Mouse (Mus musculus): Measurements from ENCODE around the gene Pnpo.

The Pnpo gene

DNA sequence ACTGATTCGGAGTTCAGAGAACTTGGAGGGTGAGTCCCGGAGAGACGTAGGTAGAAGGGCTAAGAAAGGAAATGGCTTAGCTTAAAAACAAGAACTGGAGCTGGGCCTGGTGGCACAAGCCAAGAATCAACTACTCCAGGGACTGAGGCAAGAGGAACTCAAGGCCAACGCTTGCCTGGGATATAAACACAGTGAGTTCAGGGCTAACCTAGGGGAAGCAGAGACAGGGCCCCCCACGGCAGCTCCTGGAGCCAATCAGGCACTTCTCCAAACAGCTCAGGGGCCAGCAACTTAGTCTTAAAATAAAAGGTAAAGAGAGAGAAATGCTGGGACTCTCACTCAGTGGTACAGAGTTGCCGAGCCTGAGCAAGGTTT, 5.4 kb downstream of the Pnpo start:
- in situ Hi-C loops (cut with MseI, MboI), result no loop called here

DNA sequence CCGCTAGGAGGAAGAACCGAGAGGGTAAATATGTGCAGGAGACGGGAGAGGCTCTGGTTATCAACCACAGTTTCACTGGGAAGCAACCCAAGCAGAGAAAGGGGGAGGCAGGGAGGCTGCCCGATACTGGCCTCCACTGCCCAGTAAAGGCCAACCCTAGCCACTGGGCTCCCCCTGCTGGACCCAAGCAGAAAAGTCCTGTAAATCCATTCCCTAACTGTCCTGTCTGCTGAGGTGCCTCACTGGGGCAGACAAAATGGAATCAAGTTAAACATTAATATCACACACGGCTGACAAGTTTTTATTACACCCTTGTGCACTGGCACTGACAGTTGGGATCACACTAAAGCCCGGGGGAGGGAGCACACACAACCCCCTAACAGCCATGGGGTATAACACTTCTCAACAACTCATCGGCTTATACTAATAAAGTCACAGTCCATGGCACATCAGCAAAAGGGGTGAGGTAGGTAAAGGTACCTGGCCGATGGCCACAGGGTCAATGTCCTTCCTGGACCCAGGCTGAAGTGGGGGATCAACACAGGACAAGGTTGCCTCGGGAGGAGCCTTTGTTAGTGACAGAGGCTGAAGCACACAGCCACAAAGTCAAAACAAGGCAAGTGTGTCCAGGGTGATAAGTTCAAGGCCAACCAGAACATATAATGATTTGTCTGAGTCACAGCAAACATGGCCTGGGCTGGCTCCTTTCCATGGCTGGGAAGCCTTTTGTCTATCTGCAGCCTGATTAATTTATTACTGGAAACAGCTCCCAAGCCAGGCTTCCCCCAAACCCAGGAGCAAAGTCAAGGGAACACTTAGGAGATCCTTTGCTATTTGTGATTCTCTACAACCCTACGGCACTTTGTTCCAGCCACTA, 6.0 kb downstream of the Pnpo start:
- in situ Hi-C loops (cut with MseI, MboI), result no loop called here

DNA sequence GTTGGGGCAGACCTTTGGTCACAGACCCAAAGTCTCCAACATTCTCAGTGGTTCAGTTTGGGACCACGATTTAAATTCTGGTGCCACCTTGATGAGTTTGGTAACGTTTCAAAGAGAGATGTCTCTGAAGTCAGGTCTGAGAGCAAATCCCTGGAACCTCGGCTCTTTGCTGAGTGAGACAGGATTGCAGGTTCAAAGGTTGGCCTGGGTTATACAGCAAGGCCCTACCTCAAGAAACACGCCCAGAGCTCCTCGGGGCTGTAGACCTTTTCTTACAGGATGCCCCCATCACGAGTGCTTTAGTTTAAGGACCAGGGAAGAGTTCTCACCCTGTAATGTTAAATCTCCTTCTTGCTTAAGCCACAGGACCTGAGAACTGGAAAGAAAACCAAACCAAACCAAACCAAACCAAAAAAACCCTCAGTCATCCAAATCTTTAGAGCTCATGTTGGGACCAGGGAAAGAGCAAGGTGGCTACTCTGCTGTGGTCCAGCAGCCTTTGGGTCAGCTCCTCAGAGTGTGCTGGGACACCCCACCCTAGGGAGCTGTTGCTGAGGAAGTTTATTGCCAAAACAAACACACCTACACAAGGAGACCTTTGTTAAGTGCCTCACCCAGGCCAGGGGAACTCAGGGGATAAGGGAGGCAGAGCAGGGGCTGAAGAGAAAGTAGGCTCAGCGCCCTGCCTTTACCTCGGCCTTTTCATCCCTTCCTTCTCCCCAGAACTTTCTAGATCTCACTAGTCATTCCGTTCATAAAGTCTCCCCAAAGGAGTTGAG, 7.7 kb downstream of the Pnpo start:
- in situ Hi-C loops (cut with MseI, MboI), result no loop called here

DNA sequence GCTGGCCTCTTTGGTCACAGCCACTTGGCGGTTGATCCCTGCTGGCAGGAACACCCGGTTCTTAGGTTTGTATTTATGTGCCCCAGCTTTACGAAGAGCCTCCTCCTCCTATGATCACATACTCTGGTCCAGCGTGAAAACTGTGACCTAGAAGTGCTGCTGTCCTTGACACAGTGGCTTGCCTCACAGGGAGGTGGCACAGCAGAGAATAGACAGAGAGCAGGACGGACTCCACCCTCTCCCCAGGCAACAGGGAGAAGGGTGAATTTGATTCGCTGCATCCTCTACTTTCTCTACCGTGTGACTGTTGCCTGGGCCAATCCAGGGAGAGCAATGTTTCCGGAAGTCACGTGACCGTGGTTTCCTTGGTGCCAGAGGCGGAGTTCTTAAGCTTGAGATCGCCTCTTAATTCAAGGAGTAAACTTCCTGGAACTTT, 8.8 kb downstream of the Pnpo start:
- in situ Hi-C loops (cut with MseI, MboI), result no loop called here

DNA sequence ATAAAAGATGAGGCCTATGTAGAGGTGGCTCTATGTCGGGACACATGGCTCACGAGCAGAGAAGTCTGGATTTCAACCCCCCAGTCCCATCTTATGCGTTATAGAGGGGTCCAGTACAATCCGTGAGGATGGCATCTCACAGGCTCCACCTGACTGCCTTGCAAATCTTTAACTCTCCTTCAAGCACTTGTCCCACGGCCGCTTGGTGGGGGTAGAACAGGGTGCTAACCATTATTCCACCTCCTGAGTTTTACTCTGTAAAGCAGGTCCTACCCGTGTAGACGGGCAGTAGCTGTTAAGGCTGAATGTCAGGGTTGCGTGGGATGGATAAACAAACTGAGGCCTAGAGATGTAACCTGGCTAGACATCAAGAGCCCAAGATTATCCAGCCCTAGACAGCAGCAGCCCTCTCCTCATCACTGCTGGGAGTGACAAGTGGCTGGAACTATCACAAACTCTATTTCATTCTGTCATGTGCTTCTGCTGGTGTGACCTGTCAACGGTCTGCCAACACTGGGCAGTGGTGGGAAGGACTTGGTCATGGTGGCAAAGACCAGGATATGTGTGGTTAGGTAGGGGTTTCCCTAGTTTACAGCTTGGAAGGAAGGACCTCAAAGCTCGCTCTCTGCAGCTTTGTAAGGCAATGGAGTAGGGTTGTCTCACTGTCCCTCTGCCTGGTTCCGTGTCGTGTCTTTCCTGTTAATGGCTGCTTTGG, 10.1 kb downstream of the Pnpo start:
- in situ Hi-C loops (cut with MseI, MboI), result no loop called here

DNA sequence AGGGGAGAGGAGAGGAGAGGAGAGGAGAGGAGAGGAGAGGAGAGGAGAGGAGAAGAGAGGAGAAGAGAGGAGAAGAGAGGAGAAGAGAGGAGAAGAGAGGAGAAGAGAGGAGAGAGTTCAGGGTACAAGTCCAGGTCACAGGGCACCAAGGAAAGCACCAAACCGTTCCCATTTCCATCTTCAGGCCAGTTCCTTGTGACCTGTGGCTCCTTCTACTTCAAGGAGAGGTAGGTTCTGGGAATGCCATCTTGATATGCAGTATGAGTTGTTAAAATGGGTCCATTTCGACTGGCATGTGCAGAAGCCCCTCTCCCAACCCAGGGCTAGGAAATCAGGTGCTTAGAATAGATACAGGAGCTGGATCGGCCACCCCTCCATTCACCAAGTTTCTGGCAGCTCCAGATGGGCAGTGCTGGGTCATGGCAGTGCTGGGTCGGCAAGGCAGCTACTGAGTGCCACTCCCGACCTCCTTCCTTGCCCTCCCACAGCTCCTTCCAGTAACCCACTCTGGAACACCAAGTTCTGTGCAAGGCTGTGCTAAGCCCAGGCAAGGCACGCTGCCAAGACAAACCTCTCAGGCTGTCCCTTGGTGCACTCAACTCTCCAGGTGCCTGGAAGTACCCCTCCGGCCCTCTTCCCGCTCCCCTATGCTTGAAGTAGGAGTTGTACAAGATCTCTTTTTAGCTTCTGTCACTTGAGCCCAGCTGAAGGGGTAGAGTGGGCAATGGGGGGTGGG, 12.3 kb downstream of the Pnpo start:
- in situ Hi-C loops (cut with MseI, MboI), result no loop called here

DNA sequence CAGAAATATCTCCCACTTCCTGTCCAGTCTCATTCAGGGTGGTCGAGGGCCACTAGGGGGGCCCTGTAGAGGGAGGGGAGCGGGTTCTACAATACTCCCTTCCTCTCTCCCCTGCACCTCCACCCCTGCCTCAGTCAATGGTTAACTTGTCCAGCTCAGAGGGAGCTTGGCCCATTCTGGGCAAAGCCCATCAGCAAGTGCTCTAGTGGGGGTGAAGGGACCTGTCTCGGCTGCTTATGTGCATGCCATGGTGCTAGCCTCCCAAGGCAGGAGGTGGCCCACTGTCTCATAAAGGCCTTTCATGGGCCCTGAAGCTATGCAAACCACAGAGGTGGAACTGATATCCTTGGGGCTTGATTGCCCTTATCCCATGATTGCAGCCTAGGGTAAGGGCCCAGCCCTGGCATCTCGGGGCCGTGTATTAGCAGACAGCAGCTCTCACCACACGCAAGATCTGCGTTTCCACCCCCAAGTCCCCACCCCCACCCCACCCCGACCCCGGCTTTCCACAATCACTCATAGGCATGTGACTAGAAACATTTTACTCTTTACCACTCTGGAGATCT, 13.9 kb downstream of the Pnpo start:
- in situ Hi-C loops (cut with MseI, MboI), result no loop called here

DNA sequence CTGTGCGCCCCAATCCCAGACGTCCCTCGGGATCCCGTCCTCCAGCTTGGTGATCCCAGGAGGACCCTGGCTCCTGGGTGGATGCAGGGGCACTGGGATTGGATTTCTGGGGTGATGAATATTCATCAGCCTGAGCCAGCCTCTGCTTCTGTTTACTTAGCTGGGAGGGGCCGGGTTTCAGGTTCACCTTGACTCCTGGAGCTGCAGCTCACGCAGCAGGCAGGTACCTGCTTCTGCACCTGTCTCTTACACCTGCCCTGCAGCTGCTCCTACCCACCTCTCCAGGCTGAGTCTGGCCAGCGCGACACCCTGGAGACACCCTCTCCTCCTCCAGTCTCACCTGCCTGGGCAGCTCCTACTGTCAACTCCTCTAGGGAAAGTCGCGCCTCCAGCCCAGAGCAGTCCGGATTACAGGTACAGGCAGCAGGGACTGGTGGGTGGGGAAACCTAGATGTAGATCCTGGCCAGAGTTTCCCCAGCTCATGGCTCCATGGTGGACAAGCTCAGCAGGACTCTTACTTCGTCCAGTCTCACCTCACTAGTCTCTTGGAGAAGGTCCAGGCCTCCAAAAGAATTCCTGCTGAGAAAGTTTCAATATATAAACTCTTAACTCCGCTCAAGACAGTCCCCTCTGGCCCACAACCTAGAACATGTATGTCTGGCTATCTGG, 14.6 kb downstream of the Pnpo start:
- in situ Hi-C loops (cut with MseI, MboI), result no loop called here

DNA sequence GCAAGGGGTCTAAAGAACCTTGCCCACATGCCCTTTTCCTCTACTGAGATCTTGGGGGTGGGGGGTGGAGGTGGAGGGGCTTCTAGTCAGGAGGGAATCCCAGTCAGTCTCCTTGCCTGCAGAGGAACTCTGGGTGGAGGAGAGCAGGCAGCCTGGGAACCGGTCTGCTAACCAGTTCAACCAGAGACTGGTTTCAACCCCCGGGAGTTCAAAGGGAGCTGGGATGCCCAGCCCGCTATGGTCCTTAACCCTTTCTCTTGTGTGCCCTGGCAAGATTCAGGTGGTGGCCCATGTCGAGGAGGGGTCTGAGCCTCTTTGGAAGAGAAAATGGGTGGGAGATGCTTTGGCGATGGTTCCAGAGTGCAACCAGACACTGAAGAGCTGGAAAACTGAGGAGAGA, 15.1 kb downstream of the Pnpo start:
- in situ Hi-C loops (cut with MseI, MboI), result no loop called here

DNA sequence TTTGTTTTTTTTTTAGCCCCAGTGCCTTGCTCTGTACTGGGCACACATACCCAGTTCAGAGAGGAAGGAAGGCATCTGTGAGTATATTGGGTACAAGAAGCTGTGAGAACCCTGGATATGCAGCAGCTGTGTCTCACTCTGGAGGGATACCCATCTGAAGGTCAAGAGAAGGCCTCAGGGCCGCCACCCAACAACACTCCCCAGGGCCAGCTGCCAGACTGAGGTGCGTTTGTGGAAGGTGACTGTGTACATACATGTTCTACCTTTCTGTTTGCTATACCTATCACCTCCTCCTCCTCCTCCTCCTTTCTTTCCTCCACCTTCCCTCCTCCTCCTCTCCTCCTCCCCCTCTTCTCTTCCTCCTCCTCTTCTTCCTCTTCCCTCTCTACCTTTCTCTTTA, 15.7 kb downstream of the Pnpo start, which contains the start of gene Prr15l:
Prr15l (plus strand) TSS at position 17 of the 400 bp plus-strand sequence.
- in situ Hi-C loops (cut with MseI, MboI), result no loop called here

DNA sequence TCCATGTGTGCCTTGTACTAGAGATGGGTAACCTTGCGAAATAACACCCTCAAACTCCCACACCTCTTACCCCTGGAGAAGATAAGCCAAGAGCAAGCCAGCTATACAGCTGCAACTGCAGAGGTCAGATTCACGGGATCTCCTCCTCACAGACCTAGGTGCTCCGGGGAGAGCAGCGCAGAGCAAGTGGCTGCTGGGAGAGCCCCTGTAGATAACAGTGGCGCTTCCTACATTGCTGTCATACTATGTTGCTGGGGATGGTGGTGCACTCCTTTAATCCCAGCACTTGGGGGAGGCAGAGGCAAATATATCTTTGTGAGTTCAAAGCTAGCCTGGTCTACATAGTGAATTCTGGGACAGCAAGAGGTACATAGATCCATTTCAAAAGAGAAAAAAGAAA, 17.2 kb downstream of the Pnpo start:
- in situ Hi-C loops (cut with MseI, MboI), result no loop called here

DNA sequence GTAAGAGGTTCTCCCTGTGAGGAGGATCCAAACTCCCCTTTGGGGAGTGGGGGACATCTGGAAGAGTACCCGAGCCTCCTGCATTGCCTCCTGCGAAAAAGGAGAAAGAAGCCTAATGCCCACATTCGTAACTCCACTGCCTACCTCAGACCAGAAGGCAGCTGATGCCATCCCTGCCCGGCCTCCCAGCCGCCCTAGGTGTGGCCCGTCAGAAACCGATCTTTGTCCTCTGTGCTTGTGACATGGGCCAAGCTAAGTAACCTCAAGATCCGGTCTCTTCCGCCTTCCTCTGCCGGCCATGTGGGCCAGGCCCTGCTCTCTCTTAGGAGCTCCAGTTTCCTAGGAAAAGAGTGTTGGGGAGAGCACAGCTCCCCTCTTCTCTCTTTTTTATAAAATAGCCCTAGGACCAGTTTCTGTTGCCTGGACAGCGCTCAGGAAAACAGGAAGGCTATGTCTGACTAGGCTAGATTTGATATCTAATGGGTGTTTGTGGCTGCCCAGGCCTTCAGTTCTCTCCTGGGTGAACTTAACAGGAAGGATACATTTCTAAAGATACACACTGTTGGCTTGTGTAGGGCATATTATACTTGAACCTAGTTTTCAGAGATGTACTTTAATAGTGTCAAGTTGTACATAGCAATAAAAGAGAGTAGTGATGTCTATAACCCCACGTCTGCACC, 18.2 kb downstream of the Pnpo start:
- in situ Hi-C loops (cut with MseI, MboI), result no loop called here

DNA sequence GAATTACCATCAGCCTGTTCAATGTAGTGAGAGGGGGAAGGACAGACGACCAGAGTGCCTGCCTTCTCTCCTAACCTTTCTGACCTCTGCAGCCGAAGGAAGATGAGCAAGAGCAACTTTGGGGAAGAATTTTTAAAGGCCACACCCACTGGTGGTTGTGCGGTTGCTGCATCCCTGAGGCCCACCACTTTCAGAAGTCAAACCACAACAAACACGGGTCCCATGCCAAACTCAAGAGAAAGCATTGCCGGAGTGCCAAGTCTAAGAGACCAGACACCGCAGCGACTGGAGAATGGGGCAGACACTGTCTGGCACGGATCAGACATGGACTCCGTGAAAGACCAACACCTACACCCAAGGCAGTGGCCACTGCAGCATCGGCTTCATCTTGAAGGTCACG, 18.9 kb downstream of the Pnpo start:
- in situ Hi-C loops (cut with MseI, MboI), result no loop called here

DNA sequence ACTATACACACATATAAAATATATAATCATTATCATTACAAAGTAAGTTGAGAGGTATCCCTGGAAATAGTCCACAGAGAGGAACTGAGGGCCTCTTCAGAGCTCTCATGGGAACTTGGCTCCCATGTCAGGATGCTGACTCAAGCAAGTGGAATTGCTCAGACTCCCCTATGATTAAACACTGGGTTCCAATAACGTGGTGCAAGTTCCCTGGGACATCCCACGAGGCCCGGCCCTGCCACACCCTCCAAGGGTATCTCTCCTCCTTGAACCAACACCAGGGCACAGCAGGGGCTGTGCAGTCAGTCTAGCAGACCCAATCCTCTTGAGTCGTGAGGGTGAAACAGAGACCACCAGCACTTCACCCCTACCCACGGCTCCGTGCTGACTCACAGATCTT, 24.8 kb downstream of the Pnpo start:
- in situ Hi-C loops (cut with MseI, MboI), result loop anchor here in 1 of 2 experiments (5.0 kb wide), 1 partner anchor 38 kb away; no protein-coding TSS in a partner anchor

DNA sequence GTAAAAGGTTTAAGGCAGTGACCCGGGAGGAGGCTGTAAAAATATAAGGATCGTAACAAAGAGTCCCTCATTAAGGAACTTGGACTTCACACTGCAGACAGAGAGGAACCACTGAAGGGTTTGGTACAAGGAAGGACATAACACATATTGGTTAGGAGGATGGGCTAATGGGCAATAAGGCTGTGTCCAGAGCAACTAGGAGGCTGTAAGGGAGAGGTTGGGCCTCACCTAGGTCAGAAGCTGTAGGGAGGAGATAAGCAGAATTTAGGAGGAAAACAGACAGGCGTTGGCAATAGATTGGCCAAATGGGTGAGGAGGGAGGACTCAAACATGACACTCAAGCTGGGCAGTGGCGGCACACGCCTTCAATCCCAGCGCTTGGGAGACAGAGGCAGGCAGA, 26.4 kb downstream of the Pnpo start:
- in situ Hi-C loops (cut with MseI, MboI), result loop anchor here in 1 of 2 experiments (5.0 kb wide), 1 partner anchor 40 kb away; no protein-coding TSS in a partner anchor

DNA sequence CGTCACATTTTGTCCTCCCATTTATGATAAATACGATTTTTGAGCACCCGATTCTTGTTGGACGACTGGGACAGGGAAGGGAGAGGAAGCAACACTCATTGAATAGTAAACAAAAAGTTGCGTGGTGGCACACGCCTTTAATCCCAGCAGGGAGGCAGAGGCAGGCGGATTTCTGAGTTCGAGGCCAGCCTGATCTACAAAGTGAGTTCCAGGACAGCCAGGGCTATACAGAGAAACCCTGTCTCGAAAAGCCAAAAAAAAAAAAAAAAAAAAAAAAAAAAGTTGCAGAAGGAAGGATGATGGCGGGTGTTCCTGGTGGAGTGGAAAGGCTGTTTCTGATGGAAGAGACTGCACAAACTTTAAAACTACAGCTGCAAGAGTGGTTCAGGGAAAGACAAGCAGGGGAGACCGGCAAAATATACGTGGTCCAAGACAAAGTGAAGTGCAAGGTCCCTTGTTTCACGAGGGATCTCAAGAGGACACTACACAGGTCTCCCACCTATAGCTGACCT, 26.8 kb downstream of the Pnpo start:
- in situ Hi-C loops (cut with MseI, MboI), result loop anchor here in 1 of 2 experiments (5.0 kb wide), 1 partner anchor 40 kb away; no protein-coding TSS in a partner anchor

DNA sequence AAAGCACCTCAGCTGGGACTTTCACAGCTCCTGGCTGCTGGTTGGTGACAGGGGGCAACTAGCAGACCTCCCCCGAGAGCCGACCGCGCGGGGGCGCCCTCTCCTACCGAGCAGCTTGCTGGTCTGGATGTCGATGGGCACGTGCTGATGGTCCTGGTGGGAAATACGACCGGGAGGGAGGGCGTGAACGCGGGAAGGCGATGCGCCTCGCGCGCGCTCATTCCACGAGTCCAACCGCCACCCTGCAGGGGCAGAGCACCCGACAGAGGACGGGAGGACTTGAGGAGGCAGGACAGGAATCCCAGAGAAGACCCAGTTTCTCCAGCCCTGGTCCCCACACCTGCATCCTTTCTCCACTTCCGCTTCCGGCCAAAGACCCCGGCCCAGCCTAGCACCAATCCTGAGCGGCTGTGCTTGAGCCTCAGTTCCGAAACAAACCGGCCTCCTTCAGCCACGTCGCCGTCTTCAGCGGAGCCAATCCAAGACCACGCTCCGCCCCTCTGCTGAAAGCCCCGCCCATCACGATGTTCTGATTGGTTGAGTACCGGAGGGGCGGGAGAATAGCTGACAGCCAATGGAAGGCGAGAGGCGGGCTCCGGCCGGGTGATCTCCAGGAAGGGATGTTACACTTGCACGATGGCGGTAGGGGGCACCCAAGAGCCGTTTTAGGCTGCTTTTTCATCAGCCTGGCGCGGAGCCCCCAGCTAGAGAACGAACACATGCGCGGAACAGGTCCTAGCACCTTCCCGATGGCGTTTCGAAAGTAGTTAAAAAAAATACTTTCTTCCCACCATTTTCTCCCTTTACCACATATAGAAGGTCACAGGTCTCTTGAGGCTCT, 27.5 kb downstream of the Pnpo start, which contains the start of gene Cdk5rap3:
Cdk5rap3 (minus strand) TSS at position 453 of the 841 bp plus-strand sequence.
- in situ Hi-C loops (cut with MseI, MboI), result loop anchor here in 1 of 2 experiments (5.0 kb wide), 1 partner anchor 41 kb away; no protein-coding TSS in a partner anchor

DNA sequence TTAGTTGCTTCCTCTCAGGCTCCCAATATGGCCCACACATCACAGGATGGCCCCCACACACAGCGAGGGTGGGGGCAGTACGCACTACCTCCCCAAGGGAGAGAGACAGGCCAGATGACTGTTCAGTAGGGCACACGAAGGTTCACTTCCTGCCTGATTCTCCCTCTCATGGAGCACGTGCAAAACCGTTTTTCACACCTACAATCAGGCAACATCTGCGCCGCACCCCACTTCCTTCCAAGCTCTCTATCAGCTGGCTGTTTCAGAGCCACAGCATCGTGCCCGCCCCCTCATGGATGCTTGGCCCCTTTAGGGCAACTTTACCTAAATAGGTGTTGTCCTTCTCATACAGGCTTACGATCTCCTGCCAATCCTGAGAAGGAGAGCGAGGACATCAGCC, 31.1 kb downstream of the Pnpo start:
- in situ Hi-C loops (cut with MseI, MboI), result loop anchor here (5.0 kb wide), 2 partner anchors 45 to 50 kb away; no protein-coding TSS in a partner anchor

Measured in mouse trophoblast stem cell (cell line).